ENCODE assay signal across 25 mouse cellular contexts in genomic region chr3:4689506-4689905, GRCm38 (mm10).
DNase-seq lines count a peak whose midpoint lies in the region; TF ChIP-seq lines count a peak whose summit lies in the region.
"Had no signal": no experiment of that assay in that cellular context is flagged by ENCODE, and none has a peak within 500 bp of the region (broad histone marks: within the 10 kb centered on the region; RNA-seq: fewer than 3 reads in every experiment).

No protein-coding gene starts in this region.

- 79% methylated on average over 1 of the region's 1 CpGs for WGBS in hindbrain, embryonic 10.5 days

- DNase-seq in 416B (ENCODE audit: low read depth) (peak; percentile 12), CH12.LX (ENCODE audit: extremely low read depth) (peak; percentile 28), NIH3T3 (ENCODE audit: low read depth) (peak; percentile 30)
- no peak for DNase-seq in neural tube, embryonic 10.5 days (ENCODE audit: extremely low spot score, low spot score)
- DNase-seq in hindbrain, embryonic 10.5 days (ENCODE audit: low spot score), result no peak
- DNase-seq: adrenal gland, adult 8-10 months; cerebellum, adult 9-10 months; cerebellum, postnatal 36 days; gastrocnemius, postnatal 10 days; heart, postnatal 4 days; kidney, adult 9 months; kidney, postnatal 10 days; lung, postnatal 4 days; midbrain, embryonic 14.5 days; right cerebral cortex, postnatal 4 days; thymus, adult 2 months; thymus, postnatal 36 days had no signal

- dilution Hi-C loops in CH12.LX (cut with MboI; ENCODE audit: extremely low pct_ligation_motif_present, extremely low pct_unique_long_range_greater_than_20kb, low sequenced_read_pairs), result no loop called here

- H3K27me3 ChIP-seq in CH12.LX (replicated peaks) (no peaks in the 10 kb centered on the region), myocyte (ENCODE audit: control insufficient read depth, insufficient read depth, insufficient read length) (no peaks in the 10 kb centered on the region)
- H3K27me3 ChIP-seq in hindbrain, embryonic 10.5 days (ENCODE audit: insufficient read depth, poor library complexity, severe bottlenecking), result no peaks in the 10 kb centered on the region
- H3K27me3 ChIP-seq: forebrain, embryonic 13.5 days; limb, embryonic 13.5 days; megakaryocyte, embryonic 14.5 days; neural tube, embryonic 12.5 days had no signal

- TF ChIP-seq POLR2A in CH12.LX (IDR thresholded peaks at IDR 0.05; ENCODE audit: low read depth, low read length) (no peak), myocyte (IDR thresholded peaks at IDR 0.05; ENCODE audit: insufficient read length, low read depth) (no peak)

- TF ChIP-seq CTCF in CH12.LX (conservative IDR thresholded peaks at IDR 0.05 in 1 of 2, IDR thresholded peaks at IDR 0.05 in 1 of 2; ENCODE audit: low read depth in 2 of 2, low read length in 2 of 2), result no peak

- H3K9ac ChIP-seq in CH12.LX (ENCODE audit: insufficient read depth, low read depth), result no peak overlapping the region
- H3K9ac ChIP-seq: forebrain, embryonic 13.5 days; hindbrain, embryonic 14.5 days; limb, embryonic 13.5 days; neural tube, embryonic 12.5 days had no signal

- no peak for TF ChIP-seq RAD21 in CH12.LX (IDR thresholded peaks at IDR 0.05; ENCODE audit: low read depth, low read length)

- H3K36me3 ChIP-seq in CH12.LX (replicated peaks in 1 of 2; ENCODE audit: control insufficient read depth in 1 of 2, insufficient read depth in 1 of 2, low read length in 1 of 2) (no peaks in the 10 kb centered on the region), myocyte (ENCODE audit: control insufficient read depth, insufficient read depth) (no peaks in the 10 kb centered on the region)
- no peaks in the 10 kb centered on the region for H3K36me3 ChIP-seq in hindbrain, embryonic 10.5 days
- H3K36me3 ChIP-seq: heart, embryonic 10.5 days; limb, embryonic 13.5 days; neural tube, embryonic 12.5 days had no signal

- no peak for TF ChIP-seq EP300 in CH12.LX (IDR thresholded peaks at IDR 0.05; ENCODE audit: low read length)

- H3K27ac ChIP-seq in CH12.LX (ENCODE audit: insufficient read depth, low read depth), result no peak overlapping the region
- no peak overlapping the region for H3K27ac ChIP-seq in hindbrain, embryonic 10.5 days
- H3K27ac ChIP-seq: forebrain, embryonic 13.5 days; heart, embryonic 10.5 days; hindbrain, embryonic 14.5 days; limb, embryonic 13.5 days; neural tube, embryonic 12.5 days had no signal

- H3K4me2 ChIP-seq in CH12.LX (ENCODE audit: insufficient read depth, low read depth, poor library complexity, severe bottlenecking) (no peak overlapping the region), myocyte (ENCODE audit: low read depth) (peak overlapping the region; percentile 29)
- H3K4me2 ChIP-seq: forebrain, embryonic 13.5 days; hindbrain, embryonic 14.5 days; limb, embryonic 13.5 days; liver, embryonic 11.5 days; neural tube, embryonic 12.5 days had no signal

- H3ac ChIP-seq in myocyte (ENCODE audit: control insufficient read depth, insufficient read length), result no peak overlapping the region

- H3K4me3 ChIP-seq in CH12.LX (replicated peaks in 1 of 3; ENCODE audit: low read depth in 2 of 3, low read length in 2 of 3, poor library complexity in 1 of 3) (no peak overlapping the region), myocyte (no peak overlapping the region)
- no peak overlapping the region for H3K4me3 ChIP-seq in hindbrain, embryonic 10.5 days
- H3K4me3 ChIP-seq: forebrain, embryonic 13.5 days; heart, embryonic 10.5 days; limb, embryonic 13.5 days; megakaryocyte, embryonic 14.5 days; neural tube, embryonic 12.5 days had no signal

- in situ Hi-C loops in CH12.LX (cut with MboI; ENCODE audit: low pct_ligation_motif_present, low pct_unique_long_range_greater_than_20kb, low sequenced_read_pairs), result no loop called here

- H3K9me3 ChIP-seq in CH12.LX (replicated peaks; ENCODE audit: low read length), result no peaks in the 10 kb centered on the region
- no peaks in the 10 kb centered on the region for H3K9me3 ChIP-seq in hindbrain, embryonic 10.5 days
- H3K9me3 ChIP-seq: forebrain, embryonic 13.5 days; heart, embryonic 10.5 days; limb, embryonic 13.5 days; megakaryocyte, embryonic 14.5 days; neural tube, embryonic 12.5 days had no signal

- H3K4me1 ChIP-seq in CH12.LX (ENCODE audit: control insufficient read depth in 1 of 2, insufficient read depth in 2 of 2), result peaks cover 0 to 5% of the 10 kb centered on the region in 2 experiments; a peak in 1 of 4 replicates
- no peaks in the 10 kb centered on the region for H3K4me1 ChIP-seq in hindbrain, embryonic 10.5 days (replicated peaks)
- H3K4me1 ChIP-seq: forebrain, embryonic 13.5 days; heart, embryonic 10.5 days; limb, embryonic 13.5 days; megakaryocyte, embryonic 14.5 days; neural tube, embryonic 12.5 days had no signal

- H3K79me2 ChIP-seq in CH12.LX (replicated peaks; ENCODE audit: control insufficient read depth, extremely low read depth, insufficient read depth, poor library complexity, severe bottlenecking) (no peaks in the 10 kb centered on the region), myocyte (ENCODE audit: control insufficient read depth, insufficient read depth) (no peaks in the 10 kb centered on the region)

TF ChIP-seq in CH12.LX, 34 proteins besides CTCF, POLR2A, EP300 and RAD21:
- TF ChIP-seq USF2 (conservative IDR thresholded peaks at IDR 0.05; ENCODE audit: low read depth, low read length), result no peak
- no peak for TF ChIP-seq CHD1 (IDR thresholded peaks at IDR 0.05; ENCODE audit: low read depth, low read length)
- TF ChIP-seq UBTF (IDR thresholded peaks at IDR 0.05; ENCODE audit: low read depth, low read length), result no peak
- TF ChIP-seq ZC3H11A (IDR thresholded peaks at IDR 0.05; ENCODE audit: low read depth, low read length), result no peak
- TF ChIP-seq MEF2A (IDR thresholded peaks at IDR 0.05; ENCODE audit: borderline replicate concordance, low read depth, low read length), result no peak
- no peak for TF ChIP-seq MXI1 (IDR thresholded peaks at IDR 0.05; ENCODE audit: low read depth, low read length)
- no peak for TF ChIP-seq TCF12 (IDR thresholded peaks at IDR 0.05; ENCODE audit: low read depth, low read length)

TF ChIP-seq in myocyte, 11 proteins besides CTCF, POLR2A, EP300 and RAD21:
- TF ChIP-seq SRF (IDR thresholded peaks at IDR 0.05; ENCODE audit: control insufficient read depth, insufficient read length, low read depth) (no peak), REST (IDR thresholded peaks at IDR 0.05; ENCODE audit: insufficient read depth, insufficient read length) (no peak), CEBPB (IDR thresholded peaks at IDR 0.05; ENCODE audit: insufficient read depth, poor library complexity, severe bottlenecking) (no peak), POLR2AphosphoS2 (IDR thresholded peaks at IDR 0.05; ENCODE audit: insufficient read length, low read depth) (no peak), MYOG (IDR thresholded peaks at IDR 0.05; ENCODE audit: control insufficient read depth in 1 of 3, insufficient read depth in 1 of 3, insufficient read length in 2 of 3, low read depth in 2 of 3) (no peak), E2F4 (IDR thresholded peaks at IDR 0.05; ENCODE audit: insufficient read depth) (no peak), TCF3 (IDR thresholded peaks at IDR 0.05; ENCODE audit: insufficient read length, low read depth) (no peak), TCF12 (IDR thresholded peaks at IDR 0.05; ENCODE audit: insufficient read depth, poor library complexity, severe bottlenecking) (no peak), MAX (IDR thresholded peaks at IDR 0.05; ENCODE audit: low read depth) (no peak), USF1 (IDR thresholded peaks at IDR 0.05; ENCODE audit: low read depth) (no peak)

Comparison
In these comparisons a context has a peak if more than half of its experiments do, and no peak if none do; other contexts are left out.
1. DNase-seq: peak in 416B (single experiment), CH12.LX (single experiment) and NIH3T3 (single experiment); none in neural tube, embryonic 10.5 days (single experiment) and hindbrain, embryonic 10.5 days (single experiment).